Mouse (Mus musculus) spleen, adult 2 months (tissue): ENCODE data around the gene 2010300C02Rik.

ENCODE experiments used
- CTCF ChIP-seq: fragments of 200-500 bp; IDR thresholded peaks from 2 replicates; pipeline ENCODE4 v1.5.1; 2011; ENCODE audit warnings: mild to moderate bottlenecking, inconsistent platforms; ENCODE audit not compliant: insufficient read depth, insufficient read length, insufficient replicate concordance; ENCODE audit errors: extremely low read depth
- POLR2A ChIP-seq: fragments of 200-500 bp; IDR thresholded peaks from 2 replicates; pipeline ENCODE4 v1.6.1; 2011; ENCODE audit warnings: low read depth, low read length, inconsistent platforms

- TF ChIP-seq CTCF: no peak
- TF ChIP-seq POLR2A: no peak
Measured at GRCm38 (mm10) chr1:37566754-37567153, 153.1 kb downstream of the 2010300C02Rik start.
